Mouse (Mus musculus) kidney, adult 2 months (tissue): ENCODE results near the gene Samd8. TPM values are rescaled to one million over a fixed set of nuclear protein-coding genes. Genes with fewer than 3 reads are reported as not detected.

Experiments
- DNase-seq: peaks from one replicate; pipeline ENCODE4 v3.0.0; 2021
- H3K27ac ChIP-seq: fragments of 200-500 bp; 2 replicates; pipeline ENCODE4 v1.5.1; 2012; ENCODE audit warnings: low read depth, low read length, control low read depth, inconsistent platforms; ENCODE audit not compliant: insufficient read depth
- H3K27me3 ChIP-seq: fragments of 200-500 bp; replicated peaks from 2 replicates; pipeline ENCODE4 v1.6.1; 2012; ENCODE audit warnings: mild to moderate bottlenecking, moderate library complexity, low read length, inconsistent platforms; ENCODE audit not compliant: control insufficient read depth, insufficient read depth
- H3K36me3 ChIP-seq: fragments of 200-500 bp; 2 replicates; pipeline ENCODE4 v1.6.1; 2012; ENCODE audit warnings: mild to moderate bottlenecking, moderate library complexity, low read length, inconsistent platforms; ENCODE audit not compliant: control insufficient read depth, insufficient read depth
- H3K4me1 ChIP-seq: fragments of 200-500 bp; 2 replicates; pipeline ENCODE4 v1.6.1; 2011; ENCODE audit warnings: low read length; ENCODE audit not compliant: control insufficient read depth, insufficient read depth
- H3K4me3 ChIP-seq: fragments of 200-500 bp; 2 replicates; pipeline ENCODE4 v1.5.1; 2011; ENCODE audit warnings: mild to moderate bottlenecking, low read depth, low read length, control low read depth; ENCODE audit not compliant: insufficient read depth
- CTCF ChIP-seq: fragments of 200-500 bp; conservative IDR thresholded peaks from 2 replicates; pipeline ENCODE4 v1.5.1; 2011; ENCODE audit warnings: low read depth, mild to moderate bottlenecking, control low read depth, low read length, moderate library complexity, mixed read lengths; ENCODE audit not compliant: insufficient read depth, insufficient read length
- POLR2A ChIP-seq: fragments of 200-500 bp; IDR thresholded peaks from one replicate; pipeline ENCODE4 v1.6.1; 2011; ENCODE audit warnings: low read depth, low read length, control low read depth
- WGBS: fragments of 180-500 bp; shearing (Covaris S2); methylation state at CpG from one replicate; pipeline ENCODE4 v1.1.7; 2018; 5-methylcytosine and 5-hydroxymethylcytosine counted together
- polyA plus RNA-seq: library from polyadenylated mRNA; depleted of rRNA; stranded (reverse); fragments of >200 nt; gene quantifications from 2 replicates; pipeline ENCODE4 v1.2.3, GENCODE M21; 2012

The Samd8 gene
- polyA plus RNA-seq, 1 experiment = 21.1 TPM

DNA sequence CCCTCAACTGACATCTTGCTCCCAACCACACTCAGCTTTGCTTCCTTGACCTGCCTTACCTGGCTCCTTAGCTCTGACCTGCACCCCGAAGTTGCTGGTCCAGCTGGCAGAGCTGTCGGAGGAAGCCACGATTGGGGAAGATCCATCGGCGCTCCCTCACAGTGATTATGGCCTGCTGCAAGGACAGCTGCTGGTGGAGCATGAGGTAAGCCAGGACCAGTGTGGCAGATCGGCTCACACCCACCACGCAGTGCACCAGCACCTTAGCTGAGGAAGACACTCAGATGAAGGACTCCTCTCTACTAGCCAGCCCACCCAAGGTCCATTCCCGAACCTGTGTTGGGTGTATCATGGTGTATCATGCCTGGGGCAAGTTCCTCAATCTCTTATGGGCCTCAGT is 4.1 kb upstream of the Samd8 start:
- WGBS = 95% methylated on average over 8 of the region's 8 CpGs
- Histone ChIP-seq H3K27ac (no peak overlapping the region), H3K4me1 (0 out of 2 replicates have a peak, but pooled peaks cover 3% of the 10 kb centered on the region), H3K36me3 (no peaks in the 10 kb centered on the region), H3K27me3 (no peaks in the 10 kb centered on the region), H3K4me3 (no peak overlapping the region)
- no peak for DNase-seq
- TF ChIP-seq CTCF (no peak), POLR2A (no peak)

- no peak for DNase-seq
- Histone ChIP-seq H3K36me3 (no peaks in the 10 kb centered on the region), H3K4me3 (no peak overlapping the region), H3K27me3 (no peaks in the 10 kb centered on the region), H3K27ac (no peak overlapping the region), H3K4me1 (0 out of 2 replicates have a peak, but pooled peaks cover 3% of the 10 kb centered on the region)
- TF ChIP-seq POLR2A (no peak), CTCF (no peak)
- 78% methylated on average over 2 of the region's 2 CpGs for WGBS
Observed at GRCm38 (mm10) chr14:21746846-21747245, 3.5 kb upstream of the Samd8 start.

GRCm38 (mm10) chr14:21747436-21748141 is 2.7 kb upstream of the Samd8 start:
- Histone ChIP-seq H3K27ac (no peak overlapping the region), H3K27me3 (no peaks in the 10 kb centered on the region), H3K4me3 (no peak overlapping the region), H3K4me1 (0 out of 2 replicates have a peak, but pooled peaks cover 3% of the 10 kb centered on the region), H3K36me3 (no peaks in the 10 kb centered on the region)
- 72% methylated on average over 14 of the region's 14 CpGs for WGBS
- no peak for DNase-seq
- no peak for TF ChIP-seq POLR2A
- no peak for TF ChIP-seq CTCF

GRCm38 (mm10) chr14:21748142-21748870 is 2.0 kb upstream of the Samd8 start:
- 41% methylated on average over 15 of the region's 15 CpGs for WGBS
- Histone ChIP-seq H3K27me3 (no peaks in the 10 kb centered on the region), H3K36me3 (no peaks in the 10 kb centered on the region), H3K4me3 (no peak overlapping the region), H3K4me1 (peaks cover 5% of the 10 kb centered on the region; the same call in 1 of the 2 replicates), H3K27ac (no peak overlapping the region)
- peak; percentile 61 for DNase-seq
- TF ChIP-seq CTCF (peak; percentile 42), POLR2A (no peak)

GRCm38 (mm10) chr14:21750881-21751542 is 681 bp downstream of the Samd8 start, which contains the start of gene Dusp13:
Gene Dusp13, minus strand, starts transcription at chr14:21751181.
- Histone ChIP-seq H3K36me3 (no peaks in the 10 kb centered on the region), H3K4me3 (peak within 1 kb of the TSS; percentile 83), H3K4me1 (peaks cover 11% of the 10 kb centered on the region; the same call in 1 of the 2 replicates), H3K27ac (peak within 1 kb of the TSS; percentile 88), H3K27me3 (no peaks in the 10 kb centered on the region)
- DNase-seq = peak; percentile 83
- no peak for TF ChIP-seq POLR2A
- TF ChIP-seq CTCF = no peak
- WGBS = under 1% methylated on average over 26 of the region's 26 CpGs

DNA sequence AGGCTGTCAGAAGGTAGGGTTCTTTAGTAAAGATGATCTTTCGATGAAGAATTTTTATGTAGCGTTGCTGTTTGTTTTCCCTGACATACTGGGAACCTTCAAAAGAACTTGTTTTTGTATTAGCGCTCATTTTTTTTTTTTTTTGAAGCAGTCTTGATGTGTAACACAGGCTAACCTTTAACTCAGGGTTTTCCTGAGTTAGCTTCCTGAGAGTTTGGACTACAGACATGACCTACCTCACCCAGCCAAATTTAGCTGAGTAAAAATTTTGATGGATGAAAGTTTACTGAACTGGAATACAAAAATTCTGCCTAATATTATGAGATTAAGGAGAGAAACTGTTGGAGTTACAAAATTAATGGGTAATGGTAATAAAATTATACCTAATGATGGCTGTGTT is 2.1 kb downstream of the Samd8 start:
- WGBS = 31% methylated on average over 3 of the region's 3 CpGs
- H3K27ac ChIP-seq = peak overlapping the region; percentile 50; the same call in 1 of the 2 replicates
- peaks cover 11% of the 10 kb centered on the region; the same call in 1 of the 2 replicates for H3K4me1 ChIP-seq
- no peaks in the 10 kb centered on the region for H3K27me3 ChIP-seq
- DNase-seq = peak; percentile 77
- TF ChIP-seq CTCF = no peak
- H3K4me3 ChIP-seq = no peak overlapping the region
- H3K36me3 ChIP-seq = no peaks in the 10 kb centered on the region

- Histone ChIP-seq H3K4me1 (peaks cover 15% of the 10 kb centered on the region; the same call in 1 of the 2 replicates), H3K36me3 (no peaks in the 10 kb centered on the region), H3K27ac (no peak overlapping the region), H3K27me3 (no peaks in the 10 kb centered on the region), H3K4me3 (no peak overlapping the region)
- TF ChIP-seq POLR2A = no peak
- TF ChIP-seq CTCF = no peak
- no peak for DNase-seq
- WGBS = 60% methylated on average over 4 of the region's 4 CpGs
Observed at GRCm38 (mm10) chr14:21753367-21753766, 3.0 kb downstream of the Samd8 start.
